Mouse (Mus musculus) hindbrain, embryonic 11.5 days (tissue): ENCODE measurements around the gene Nmnat2. TPM values are rescaled to one million over a fixed set of nuclear protein-coding genes. Genes with fewer than 3 reads are reported as not detected.

Experiments
- ATAC-seq: fragments of 200-750 bp; cut with Nextera tagmentation; 2 replicates; pipeline ENCODE4 v1.8.0; 2017; ENCODE audit warnings: mild to moderate bottlenecking, moderate TSS enrichment, moderate library complexity; ENCODE audit not compliant: low FRiP score
- DNase-seq: peaks from one replicate; pipeline ENCODE4 v3.0.0-alpha.2; 2015; ENCODE audit warnings: low spot score
- H3K27ac ChIP-seq: fragments of 300-500 bp; sonication (generic); 2 replicates; pipeline ENCODE4 v1.5.1; 2014; ENCODE audit warnings: mild to moderate bottlenecking, low read depth, low read length
- H3K27me3 ChIP-seq: fragments of 300-500 bp; sonication (generic); 2 replicates; pipeline ENCODE4 v1.6.1; 2014; ENCODE audit warnings: mild to moderate bottlenecking, low read length, moderate library complexity, mixed read lengths; ENCODE audit not compliant: control insufficient read depth, insufficient read depth
- H3K36me3 ChIP-seq: fragments of 300-500 bp; sonication (generic); 2 replicates; pipeline ENCODE4 v1.6.1; 2014; ENCODE audit warnings: mild to moderate bottlenecking, low read length, moderate library complexity, mixed read lengths; ENCODE audit not compliant: control insufficient read depth, insufficient read depth
- H3K4me1 ChIP-seq: fragments of 300-500 bp; sonication (generic); replicated peaks from 2 replicates; pipeline ENCODE4 v1.6.1; 2014; ENCODE audit warnings: low read length, mixed read lengths; ENCODE audit not compliant: control insufficient read depth, insufficient read depth
- H3K4me2 ChIP-seq: fragments of 300-500 bp; sonication (generic); replicated peaks from 2 replicates; pipeline ENCODE4 v1.6.1; 2014; ENCODE audit warnings: mild to moderate bottlenecking, low read depth, low read length
- H3K4me3 ChIP-seq: fragments of 300-500 bp; sonication (generic); 2 replicates; pipeline ENCODE4 v1.5.1; 2014; ENCODE audit warnings: low read depth, low read length
- H3K9ac ChIP-seq: fragments of 300-500 bp; sonication (generic); 2 replicates; pipeline ENCODE4 v1.6.1; 2014; ENCODE audit warnings: low read depth, low read length
- H3K9me3 ChIP-seq: fragments of 300-500 bp; sonication (generic); 2 replicates; pipeline ENCODE4 v1.6.1; 2016; ENCODE audit warnings: low read length; ENCODE audit not compliant: control insufficient read depth
- WGBS: fragments of 180-500 bp; shearing (Covaris S2); extraction: QIAGEN DNeasy Blood & Tissue Kit; methylation state at CpG from one replicate; pipeline ENCODE4 v1.1.7; 2014; 5-methylcytosine and 5-hydroxymethylcytosine counted together
- polyA plus RNA-seq: library from polyadenylated mRNA; unstranded; fragments of >200 nt; fragmentation: Nextera tagmentation; extraction: Ambion mirVana; gene quantifications from 2 replicates; pipeline ENCODE4 v1.2.1, GENCODE M21; 2014

Gene Nmnat2
- polyA plus RNA-seq, 1 experiment from 2014 or later, result 36.7 TPM

DNA sequence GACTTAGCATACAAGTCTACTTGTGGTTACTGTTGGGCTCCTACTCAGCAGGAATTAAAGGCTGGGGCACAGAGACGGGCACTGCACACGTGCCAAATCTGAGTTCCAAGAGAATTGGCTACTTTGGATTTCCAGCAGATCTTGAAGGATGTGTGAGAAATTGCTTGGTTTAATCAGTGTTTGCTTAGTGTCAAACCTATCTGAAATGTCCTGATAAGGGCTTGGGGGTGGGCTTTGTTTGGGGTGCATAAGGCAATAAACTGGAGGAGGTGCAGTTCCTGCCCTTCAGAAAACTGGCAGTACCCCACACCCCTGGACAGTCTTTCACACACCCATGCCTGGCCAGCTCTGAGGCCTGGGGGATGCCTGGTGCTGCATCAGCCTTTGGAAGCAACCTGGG is 94.7 kb downstream of the Nmnat2 start:
- H3K27me3 ChIP-seq, result no peaks in the 10 kb centered on the region; the same call in 1 of the 2 replicates
- WGBS, result 75% methylated on average over 2 of the region's 2 CpGs

DNA sequence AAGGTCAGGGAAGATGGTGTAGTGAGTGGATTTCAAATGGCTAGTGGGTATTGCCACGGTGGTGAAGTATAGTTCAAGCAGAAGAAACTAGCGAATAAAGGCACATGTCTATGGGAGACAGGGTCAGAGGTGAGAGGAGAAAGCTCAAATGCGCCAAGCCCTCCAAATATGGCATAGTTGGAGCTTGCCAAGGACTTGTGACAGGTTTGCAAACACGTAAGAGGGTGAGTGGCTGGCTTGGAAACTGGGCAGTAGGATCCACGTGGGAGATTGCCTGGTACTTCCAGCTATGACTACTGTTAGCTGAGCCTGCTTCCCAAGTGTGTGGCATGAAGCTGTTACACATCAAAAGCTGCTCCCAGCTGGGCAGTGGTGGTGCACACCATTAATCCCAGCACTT is 96.7 kb downstream of the Nmnat2 start:
- no peak for DNase-seq
- peaks cover 10% of the 10 kb centered on the region for H3K4me1 ChIP-seq
- 75% methylated on average over 5 of the region's 5 CpGs for WGBS
- no peaks in the 10 kb centered on the region for H3K36me3 ChIP-seq
- no peak overlapping the region for H3K27ac ChIP-seq
- H3K27me3 ChIP-seq, result no peaks in the 10 kb centered on the region; the same call in 1 of the 2 replicates
- ATAC-seq, result no peak
- H3K4me2 ChIP-seq, result no peak overlapping the region
- H3K9me3 ChIP-seq, result no peaks in the 10 kb centered on the region
- H3K4me3 ChIP-seq, result no peak overlapping the region
- H3K9ac ChIP-seq, result no peak overlapping the region

More for the DNA sequence above, 94.7 kb downstream of the Nmnat2 start:
- H3K9ac ChIP-seq, result no peak overlapping the region
- no peak overlapping the region for H3K4me3 ChIP-seq
- H3K4me2 ChIP-seq, result no peak overlapping the region
- no peak for ATAC-seq
- peaks cover 7% of the 10 kb centered on the region for H3K4me1 ChIP-seq
- no peaks in the 10 kb centered on the region for H3K36me3 ChIP-seq
- no peak for DNase-seq
- no peaks in the 10 kb centered on the region for H3K9me3 ChIP-seq
- H3K27ac ChIP-seq, result no peak overlapping the region

- H3K4me1 ChIP-seq, result peaks cover 8% of the 10 kb centered on the region
- DNase-seq (no peak), ATAC-seq (peak; percentile 46; the same call in 1 of the 2 replicates)
- no peaks in the 10 kb centered on the region; the same call in 1 of the 2 replicates for H3K27me3 ChIP-seq
- no peak overlapping the region for H3K9ac ChIP-seq
- H3K9me3 ChIP-seq, result no peaks in the 10 kb centered on the region
- H3K4me3 ChIP-seq, result no peak overlapping the region
- H3K36me3 ChIP-seq, result no peaks in the 10 kb centered on the region
- H3K27ac ChIP-seq, result no peak overlapping the region
- no peak overlapping the region for H3K4me2 ChIP-seq
- whole genome bisulfite sequencing, result 17% methylated on average over 7 of the region's 7 CpGs
Observed at GRCm38 (mm10) chr1:153053619-153054018, 98.8 kb downstream of the Nmnat2 start.

GRCm38 (mm10) chr1:153054112-153054821 is 99.5 kb downstream of the Nmnat2 start:
- no peak overlapping the region for H3K4me3 ChIP-seq
- peak; percentile 83 for ATAC-seq
- no peak overlapping the region for H3K4me2 ChIP-seq
- peaks cover 8% of the 10 kb centered on the region for H3K4me1 ChIP-seq
- peak overlapping the region; percentile 65; the same call in 1 of the 2 replicates for H3K27ac ChIP-seq
- peak; percentile 69 for DNase-seq
- WGBS, result 10% methylated on average over 11 of the region's 11 CpGs
- no peaks in the 10 kb centered on the region; the same call in 1 of the 2 replicates for H3K27me3 ChIP-seq
- no peaks in the 10 kb centered on the region for H3K36me3 ChIP-seq
- H3K9ac ChIP-seq, result no peak overlapping the region
- no peaks in the 10 kb centered on the region for H3K9me3 ChIP-seq

- no peak for DNase-seq
Observed at GRCm38 (mm10) chr1:153058290-153058689, 103.5 kb downstream of the Nmnat2 start.

DNA sequence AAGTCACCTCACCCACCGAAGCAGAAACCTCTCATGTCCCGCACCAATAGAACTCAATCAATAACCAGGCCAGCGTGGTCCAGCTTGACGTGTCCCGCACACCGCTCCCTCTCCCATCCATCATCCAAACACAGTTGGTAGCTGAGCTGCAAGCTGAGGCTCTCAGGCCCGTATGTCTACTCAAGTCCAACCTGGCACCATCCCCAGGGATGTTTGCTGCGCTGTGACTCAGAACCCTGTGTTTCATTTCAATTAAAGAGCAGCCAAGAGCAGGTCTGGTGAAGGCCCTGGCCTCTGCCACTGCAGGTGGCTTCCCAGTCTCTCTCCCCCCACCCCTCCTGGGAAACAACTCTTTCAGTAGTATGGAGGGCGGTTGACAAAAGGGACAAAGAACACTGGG is 104.8 kb downstream of the Nmnat2 start:
- Histone ChIP-seq H3K36me3 (no peaks in the 10 kb centered on the region), H3K4me2 (no peak overlapping the region), H3K9me3 (no peaks in the 10 kb centered on the region), H3K4me3 (no peak overlapping the region), H3K4me1 (peaks cover 5% of the 10 kb centered on the region), H3K27ac (no peak overlapping the region), H3K27me3 (no peaks in the 10 kb centered on the region), H3K9ac (no peak overlapping the region)
- ATAC-seq, result no peak
- DNase-seq, result no peak
- WGBS, result 53% methylated on average over 9 of the region's 9 CpGs

More at GRCm38 (mm10) chr1:153058290-153058689, 103.5 kb downstream of the Nmnat2 start:
- Histone ChIP-seq H3K27me3 (no peaks in the 10 kb centered on the region), H3K4me2 (no peak overlapping the region), H3K27ac (no peak overlapping the region), H3K9ac (no peak overlapping the region), H3K36me3 (no peaks in the 10 kb centered on the region), H3K4me1 (peaks cover 11% of the 10 kb centered on the region), H3K4me3 (no peak overlapping the region), H3K9me3 (no peaks in the 10 kb centered on the region)
- ATAC-seq, result no peak
- WGBS, result 91% methylated on average over 7 of the region's 7 CpGs

DNA sequence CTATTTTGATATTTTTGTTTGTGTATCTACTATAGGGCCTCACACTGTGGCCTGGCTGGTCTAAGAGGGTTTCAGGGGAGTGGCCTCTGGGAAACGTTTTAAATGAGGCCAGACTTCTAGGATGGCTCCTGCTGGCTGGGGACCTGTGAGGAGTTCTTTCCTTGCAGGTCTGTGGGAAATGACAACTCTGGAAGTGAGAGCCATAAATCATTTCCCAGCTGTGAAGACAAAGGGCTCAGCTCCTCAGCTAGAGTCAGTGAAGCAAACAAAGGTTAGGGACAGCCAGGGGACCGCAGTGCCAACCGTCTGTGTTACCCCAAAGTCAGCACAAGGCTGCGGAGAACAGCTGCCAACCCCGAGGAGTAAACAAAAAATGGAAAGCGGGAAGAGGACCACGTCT is 107.8 kb downstream of the Nmnat2 start:
- WGBS, result 23% methylated on average over 7 of the region's 7 CpGs

GRCm38 (mm10) chr1:153064784-153065390 is 110.1 kb downstream of the Nmnat2 start:
- Histone ChIP-seq H3K9ac (no peak overlapping the region), H3K4me2 (no peak overlapping the region), H3K36me3 (no peaks in the 10 kb centered on the region), H3K27ac (no peak overlapping the region), H3K27me3 (no peaks in the 10 kb centered on the region), H3K4me3 (no peak overlapping the region), H3K9me3 (no peaks in the 10 kb centered on the region), H3K4me1 (peaks cover under 1% of the 10 kb centered on the region; the same call in 1 of the 2 replicates)
- DNase-seq (no peak), ATAC-seq (no peak)
- 84% methylated on average over 9 of the region's 9 CpGs for WGBS

More for the DNA sequence above, 107.8 kb downstream of the Nmnat2 start:
- Histone ChIP-seq H3K4me3 (no peak overlapping the region), H3K9ac (peak overlapping the region; percentile 3; the same call in 1 of the 2 replicates), H3K27me3 (no peaks in the 10 kb centered on the region), H3K4me1 (peaks cover 4% of the 10 kb centered on the region), H3K9me3 (no peaks in the 10 kb centered on the region), H3K27ac (peak overlapping the region; percentile 78), H3K4me2 (no peak overlapping the region), H3K36me3 (no peaks in the 10 kb centered on the region)
- peak; percentile 63 for ATAC-seq
- DNase-seq, result peak; percentile 55
